Mouse (Mus musculus): ENCODE results near the gene AU022252. TPM values are rescaled to one million over a fixed set of nuclear protein-coding genes. Genes with fewer than 3 reads are reported as not detected.
"Not testable (repeated sequence)": the region's sequence is repeated elsewhere in the genome, so short reads cannot be mapped to it uniquely, and the experiment has no call there.

The AU022252 gene
- polyA plus RNA-seq (2015; fragmentation: Nextera tagmentation; extraction: Ambion mirVana) = 39.9 and 40.7 TPM in 2 replicates

GRCm38 (mm10) chr4:119232410-119233255, at the start of gene AU022252, which contains the start of gene P3h1:
Gene AU022252 (minus strand): TSS chr4:119232712.
Gene P3h1 (plus strand): TSS chr4:119232915.
- Histone ChIP-seq H3K27ac (peak within 1 kb of the TSS; percentile 67), H3K4me2 (replicated peaks) (peak within 1 kb of the TSS; percentile 81), H3K27me3 (no peaks in the 10 kb centered on the region), H3K4me3 (peak within 1 kb of the TSS; percentile 94), H3K9ac (peak within 1 kb of the TSS; percentile 90), H3K36me3 (peaks cover 36% of the 10 kb centered on the region), H3K9me3 (no peaks in the 10 kb centered on the region), H3K4me1 (peaks cover 19% of the 10 kb centered on the region)
- WGBS = under 1% methylated on average over 71 of the region's 71 CpGs
- peak; percentile 96 for ATAC-seq (ENCODE audit: low FRiP score, low read depth)

GRCm38 (mm10) chr4:119278784-119279183, 46.3 kb upstream of the AU022252 start:
- not testable (repeated sequence) for H3K4me2 ChIP-seq (replicated peaks); H3K27me3 ChIP-seq; H3K9ac ChIP-seq; H3K4me1 ChIP-seq; H3K4me3 ChIP-seq; H3K9me3 ChIP-seq; H3K27ac ChIP-seq; ATAC-seq (ENCODE audit: low FRiP score, low read depth)
- H3K36me3 ChIP-seq = peaks cover 93% of the 10 kb centered on the region
- WGBS = 92% methylated on average over 15 of the region's 15 CpGs

- Histone ChIP-seq H3K9ac (no peak overlapping the region), H3K27ac (no peak overlapping the region), H3K4me1 (no peaks in the 10 kb centered on the region), H3K9me3 (no peaks in the 10 kb centered on the region), H3K27me3 (no peaks in the 10 kb centered on the region), H3K4me2 (replicated peaks) (no peak overlapping the region), H3K4me3 (no peak overlapping the region), H3K36me3 (peaks cover 94% of the 10 kb centered on the region)
- 76% methylated on average over 1 of the region's 2 CpGs for WGBS
- no peak for ATAC-seq (ENCODE audit: low FRiP score, low read depth)
Observed at GRCm38 (mm10) chr4:119275726-119276125, 43.2 kb upstream of the AU022252 start.

GRCm38 (mm10) chr4:119275226-119275625, 42.7 kb upstream of the AU022252 start:
- no peaks in the 10 kb centered on the region for H3K4me1 ChIP-seq
- H3K36me3 ChIP-seq = peaks cover 95% of the 10 kb centered on the region
- no peak overlapping the region for H3K4me3 ChIP-seq
- H3K27ac ChIP-seq = no peak overlapping the region
- H3K9ac ChIP-seq = no peak overlapping the region
- no peaks in the 10 kb centered on the region for H3K27me3 ChIP-seq
- H3K9me3 ChIP-seq = no peaks in the 10 kb centered on the region
- no peak overlapping the region for H3K4me2 ChIP-seq (replicated peaks)
- WGBS = 85% methylated on average over 2 of the region's 2 CpGs
- no peak for ATAC-seq (ENCODE audit: low FRiP score, low read depth)

- 80% methylated on average over 1 of the region's 1 CpGs for WGBS
- peaks cover 95% of the 10 kb centered on the region for H3K36me3 ChIP-seq
- ATAC-seq (ENCODE audit: low FRiP score, low read depth) = no peak
Observed at GRCm38 (mm10) chr4:119274627-119275026, 42.1 kb upstream of the AU022252 start.

GRCm38 (mm10) chr4:119266606-119267005, 34.1 kb upstream of the AU022252 start:
- Histone ChIP-seq H3K27ac (no peak overlapping the region), H3K4me2 (replicated peaks) (no peak overlapping the region), H3K36me3 (peaks cover 29% of the 10 kb centered on the region), H3K9ac (no peak overlapping the region), H3K4me1 (no peaks in the 10 kb centered on the region), H3K9me3 (no peaks in the 10 kb centered on the region), H3K27me3 (no peaks in the 10 kb centered on the region), H3K4me3 (no peak overlapping the region)
- no peak for ATAC-seq (ENCODE audit: low FRiP score, low read depth)
- 82% methylated on average over 13 of the region's 13 CpGs for WGBS

More at GRCm38 (mm10) chr4:119274627-119275026, 42.1 kb upstream of the AU022252 start:
- no peak overlapping the region for H3K27ac ChIP-seq
- H3K9ac ChIP-seq = no peak overlapping the region
- no peaks in the 10 kb centered on the region for H3K9me3 ChIP-seq
- H3K27me3 ChIP-seq = no peaks in the 10 kb centered on the region
- H3K4me3 ChIP-seq = no peak overlapping the region
- no peaks in the 10 kb centered on the region for H3K4me1 ChIP-seq
- H3K4me2 ChIP-seq (replicated peaks) = no peak overlapping the region

- Histone ChIP-seq H3K9ac (no peak overlapping the region), H3K36me3 (0 out of 2 replicates have a peak, but pooled peaks cover 4% of the 10 kb centered on the region), H3K4me3 (no peak overlapping the region), H3K4me1 (no peaks in the 10 kb centered on the region), H3K27ac (no peak overlapping the region), H3K27me3 (no peaks in the 10 kb centered on the region), H3K9me3 (no peaks in the 10 kb centered on the region), H3K4me2 (replicated peaks) (no peak overlapping the region)
- WGBS = 77% methylated on average over 3 of the region's 3 CpGs
- no peak for ATAC-seq (ENCODE audit: low FRiP score, low read depth)
Observed at GRCm38 (mm10) chr4:119263459-119263858, 30.9 kb upstream of the AU022252 start.

GRCm38 (mm10) chr4:119262483-119262882, 30.0 kb upstream of the AU022252 start:
- WGBS = 83% methylated on average over 5 of the region's 5 CpGs
- no peak for ATAC-seq (ENCODE audit: low FRiP score, low read depth)

GRCm38 (mm10) chr4:119261087-119261713, 28.7 kb upstream of the AU022252 start:
- Histone ChIP-seq H3K9me3 (no peaks in the 10 kb centered on the region), H3K4me2 (replicated peaks) (no peak overlapping the region), H3K9ac (no peak overlapping the region), H3K36me3 (no peaks in the 10 kb centered on the region), H3K4me1 (no peaks in the 10 kb centered on the region), H3K4me3 (no peak overlapping the region), H3K27ac (no peak overlapping the region), H3K27me3 (no peaks in the 10 kb centered on the region)
- 44% methylated on average over 7 of the region's 7 CpGs for WGBS
- no peak for ATAC-seq (ENCODE audit: low FRiP score, low read depth)

More at GRCm38 (mm10) chr4:119262483-119262882, 30.0 kb upstream of the AU022252 start:
- no peak overlapping the region for H3K9ac ChIP-seq
- no peak overlapping the region for H3K4me2 ChIP-seq (replicated peaks)
- H3K27ac ChIP-seq = no peak overlapping the region
- no peaks in the 10 kb centered on the region for H3K27me3 ChIP-seq
- H3K36me3 ChIP-seq = no peaks in the 10 kb centered on the region
- no peaks in the 10 kb centered on the region for H3K9me3 ChIP-seq
- H3K4me1 ChIP-seq = no peaks in the 10 kb centered on the region
- no peak overlapping the region for H3K4me3 ChIP-seq

- no peak overlapping the region for H3K9ac ChIP-seq
- no peak overlapping the region for H3K27ac ChIP-seq
- peaks cover 10% of the 10 kb centered on the region for H3K4me1 ChIP-seq
- H3K4me3 ChIP-seq = no peak overlapping the region
- WGBS = 84% methylated on average over 15 of the region's 15 CpGs
- H3K4me2 ChIP-seq (replicated peaks) = no peak overlapping the region
- no peak for ATAC-seq (ENCODE audit: low FRiP score, low read depth)
- H3K9me3 ChIP-seq = no peaks in the 10 kb centered on the region
- H3K36me3 ChIP-seq = no peaks in the 10 kb centered on the region
- no peaks in the 10 kb centered on the region for H3K27me3 ChIP-seq
Observed at GRCm38 (mm10) chr4:119259344-119260254, 27.1 kb upstream of the AU022252 start.

- Histone ChIP-seq H3K9me3 (no peaks in the 10 kb centered on the region), H3K9ac (no peak overlapping the region)
- no peak for ATAC-seq (ENCODE audit: low FRiP score, low read depth)
Observed at GRCm38 (mm10) chr4:119257083-119257482, 24.6 kb upstream of the AU022252 start.

More at GRCm38 (mm10) chr4:119257083-119257482, 24.6 kb upstream of the AU022252 start:
- Histone ChIP-seq H3K27me3 (no peaks in the 10 kb centered on the region), H3K27ac (no peak overlapping the region), H3K4me2 (replicated peaks) (no peak overlapping the region), H3K36me3 (no peaks in the 10 kb centered on the region), H3K4me3 (no peak overlapping the region), H3K4me1 (peaks cover 22% of the 10 kb centered on the region)
- whole genome bisulfite sequencing = 75% methylated on average over 6 of the region's 6 CpGs
